Mouse (Mus musculus) kidney, postnatal 0 days (tissue): ENCODE measurements around the gene Amigo1. TPM values are rescaled to one million over a fixed set of nuclear protein-coding genes. Genes with fewer than 3 reads are reported as not detected.

ENCODE experiments used
- ATAC-seq: fragments of 200-750 bp; cut with Nextera tagmentation; replicated peaks from 2 replicates; pipeline ENCODE4 v1.8.0; 2017; ENCODE audit warnings: low read depth, moderate number of reproducible peaks, moderate TSS enrichment, moderate library complexity; ENCODE audit not compliant: low FRiP score
- DNase-seq: peaks from one replicate; pipeline ENCODE4 v3.0.0-alpha.2; 2016; ENCODE audit warnings: low spot score
- H3K27ac ChIP-seq: fragments of 300-500 bp; sonication (generic); 2 replicates; pipeline ENCODE4 v1.5.1; 2014; ENCODE audit warnings: mild to moderate bottlenecking
- H3K27me3 ChIP-seq: fragments of 300-500 bp; sonication (generic); 2 replicates; pipeline ENCODE4 v1.6.1; 2014; ENCODE audit warnings: low read length, mixed read lengths; ENCODE audit not compliant: insufficient read depth
- H3K36me3 ChIP-seq: fragments of 300-500 bp; sonication (generic); 2 replicates; pipeline ENCODE4 v1.6.1; 2014; ENCODE audit warnings: low read length, mixed read lengths; ENCODE audit not compliant: insufficient read depth
- H3K4me1 ChIP-seq: fragments of 300-500 bp; sonication (generic); replicated peaks from 2 replicates; pipeline ENCODE4 v1.6.1; 2014; ENCODE audit warnings: antibody characterized with exemption, low read length, mixed read lengths; ENCODE audit not compliant: insufficient read depth
- H3K4me2 ChIP-seq: fragments of 300-500 bp; sonication (generic); 2 replicates; pipeline ENCODE4 v1.6.1; 2014; ENCODE audit warnings: mild to moderate bottlenecking, low read length, moderate library complexity, mixed read lengths
- H3K4me3 ChIP-seq: fragments of 300-500 bp; sonication (generic); replicated peaks from 2 replicates; pipeline ENCODE4 v1.5.1; 2014; ENCODE audit warnings: low read depth, low read length
- H3K9ac ChIP-seq: fragments of 300-500 bp; sonication (generic); 2 replicates; pipeline ENCODE4 v1.6.1; 2014; ENCODE audit warnings: low read depth, low read length
- H3K9me3 ChIP-seq: fragments of 300-500 bp; sonication (generic); replicated peaks from 2 replicates; pipeline ENCODE4 v1.6.1; 2016; ENCODE audit warnings: low read length, inconsistent platforms, mixed read lengths
- CTCF ChIP-seq: IDR thresholded peaks from 2 replicates; pipeline ENCODE4 v1.5.1; 2016; ENCODE audit warnings: antibody characterized with exemption, low read depth, mild to moderate bottlenecking, moderate library complexity
- WGBS: fragments of 180-500 bp; shearing (Covaris S2); extraction: QIAGEN DNeasy Blood & Tissue Kit; methylation state at CpG from one replicate; pipeline ENCODE4 v1.1.7; 2014; 5-methylcytosine and 5-hydroxymethylcytosine counted together
- polyA plus RNA-seq: library from polyadenylated mRNA; unstranded; fragments of >200 nt; fragmentation: Nextera tagmentation; extraction: Ambion mirVana; gene quantifications from 2 replicates; pipeline ENCODE4 v1.2.1, GENCODE M21; 2015

The Amigo1 gene
- polyA plus RNA-seq, 1 experiment from 2014 or later: 4.2 TPM

DNA sequence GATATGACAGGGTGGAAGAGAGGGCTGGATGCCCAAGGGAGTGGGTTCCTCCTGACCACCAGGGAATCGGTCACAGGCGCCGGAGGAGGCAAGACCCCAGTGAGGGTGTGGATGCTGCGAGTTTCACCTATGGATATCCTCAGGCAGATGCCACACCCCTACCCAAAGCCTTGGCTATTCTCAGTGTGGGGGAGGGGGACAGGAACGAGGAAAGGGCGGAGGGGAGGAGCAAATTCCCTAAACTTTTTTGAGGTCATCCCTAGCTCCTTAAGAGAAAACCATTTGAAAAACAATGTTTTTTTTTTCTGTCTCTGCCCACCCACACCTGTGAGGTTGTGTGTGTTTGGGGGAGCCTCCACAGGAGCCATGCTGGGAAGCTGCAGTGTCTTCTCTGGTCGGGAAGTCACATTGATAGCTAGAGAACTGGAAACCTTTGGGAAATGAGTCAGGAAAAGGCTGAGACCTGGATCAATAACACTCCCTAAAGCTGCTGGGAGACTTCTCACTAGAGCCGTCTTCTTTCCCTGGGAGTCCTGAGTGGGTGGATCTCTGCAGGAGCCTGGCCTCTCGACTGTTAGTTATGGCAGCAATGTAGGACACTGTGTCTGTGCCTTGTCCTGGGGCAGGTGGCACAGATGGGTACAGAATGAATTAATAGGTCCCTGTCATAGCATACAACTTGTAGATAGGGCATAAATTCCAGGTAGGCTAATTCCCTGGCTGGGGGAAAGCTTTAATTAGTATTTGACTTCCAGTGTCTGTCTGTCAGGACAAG, 2.8 kb downstream of the Amigo1 start:
- WGBS: 68% methylated on average over 9 of the region's 9 CpGs
- Histone ChIP-seq H3K27me3 (no peaks in the 10 kb centered on the region), H3K9ac (no peak overlapping the region), H3K36me3 (no peaks in the 10 kb centered on the region), H3K4me2 (no peak overlapping the region), H3K4me1 (peaks cover 8% of the 10 kb centered on the region), H3K27ac (no peak overlapping the region), H3K9me3 (no peaks in the 10 kb centered on the region), H3K4me3 (no peak overlapping the region)
- TF ChIP-seq CTCF: no peak
- ATAC-seq: no peak
- no peak for DNase-seq

DNA sequence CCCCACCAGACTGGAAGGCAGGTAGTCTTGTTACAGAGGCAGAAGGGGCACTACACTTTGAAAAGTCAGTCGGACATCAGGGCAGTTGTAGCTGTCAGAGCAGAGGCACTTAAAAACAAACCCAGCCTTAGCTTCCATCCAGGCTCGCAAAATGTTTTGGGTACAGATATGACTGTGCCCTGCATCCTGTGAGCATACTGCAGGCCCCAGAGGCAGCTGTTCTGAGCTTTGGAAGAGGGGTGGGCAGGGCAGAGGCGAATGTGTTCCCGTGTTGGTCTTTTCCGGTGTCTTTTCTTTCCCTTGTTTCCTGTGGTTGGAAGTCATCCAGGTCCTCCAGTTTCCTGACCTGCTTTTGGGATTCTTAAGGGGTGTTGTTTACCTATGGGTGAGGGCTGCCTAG, 3.8 kb downstream of the Amigo1 start:
- Histone ChIP-seq H3K27me3 (no peaks in the 10 kb centered on the region), H3K4me3 (no peak overlapping the region), H3K27ac (no peak overlapping the region), H3K9me3 (no peaks in the 10 kb centered on the region), H3K4me2 (no peak overlapping the region; the same call in 1 of the 2 replicates), H3K36me3 (no peaks in the 10 kb centered on the region), H3K9ac (no peak overlapping the region), H3K4me1 (peaks cover 10% of the 10 kb centered on the region)
- no peak for DNase-seq
- TF ChIP-seq CTCF: no peak
- 46% methylated on average over 5 of the region's 5 CpGs for WGBS
- ATAC-seq: no peak

DNA sequence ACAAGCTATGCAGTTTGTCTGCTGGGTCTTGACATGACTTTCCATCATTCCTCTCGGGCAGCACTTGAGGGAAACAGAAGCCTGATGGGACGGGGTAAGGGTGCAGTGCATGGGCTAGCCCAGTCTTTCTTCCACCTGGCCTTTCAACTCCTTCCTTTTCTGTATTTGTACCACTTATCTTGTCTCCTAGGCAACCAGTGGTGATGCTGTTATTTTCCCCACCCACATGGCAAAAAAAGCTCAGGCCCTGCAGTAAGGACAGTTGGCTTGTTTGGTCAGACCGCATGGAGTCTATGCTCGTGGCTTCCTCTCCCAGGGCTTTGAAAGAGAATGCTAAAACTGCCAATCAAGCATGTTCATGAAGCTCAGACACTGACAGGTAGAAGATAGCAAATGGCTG, 7.6 kb downstream of the Amigo1 start:
- Histone ChIP-seq H3K27ac (no peak overlapping the region), H3K4me1 (peaks cover 20% of the 10 kb centered on the region; the same call in 1 of the 2 replicates), H3K9ac (no peak overlapping the region), H3K36me3 (0 out of 2 replicates have a peak, but pooled peaks cover 2% of the 10 kb centered on the region), H3K9me3 (no peaks in the 10 kb centered on the region), H3K4me3 (no peak overlapping the region), H3K4me2 (no peak overlapping the region), H3K27me3 (no peaks in the 10 kb centered on the region)
- no peak for DNase-seq
- 59% methylated on average over 4 of the region's 4 CpGs for WGBS
- no peak for ATAC-seq
- no peak for TF ChIP-seq CTCF

DNA sequence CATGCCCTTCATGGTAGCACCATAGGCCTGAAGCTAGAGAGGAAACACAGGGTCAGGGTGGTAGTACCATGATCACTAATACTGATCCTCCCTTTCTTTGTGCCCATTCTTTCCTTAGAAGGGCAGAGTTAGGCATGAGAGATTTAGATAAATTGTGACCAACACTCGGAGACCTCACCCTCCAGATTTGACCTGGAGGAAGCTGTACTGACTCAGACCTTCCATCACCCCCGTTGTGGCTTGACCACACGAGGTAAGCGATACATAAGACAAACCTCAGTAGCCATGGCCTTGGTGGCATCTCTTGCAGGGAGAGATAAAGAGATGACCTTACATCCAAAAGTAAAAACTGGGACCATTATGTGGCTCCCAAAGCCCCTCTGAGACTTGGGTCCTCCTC, 9.2 kb downstream of the Amigo1 start:
- no peak overlapping the region for H3K27ac ChIP-seq
- no peak overlapping the region for H3K4me3 ChIP-seq
- no peak overlapping the region for H3K9ac ChIP-seq
- peaks cover 23% of the 10 kb centered on the region for H3K4me1 ChIP-seq
- TF ChIP-seq CTCF: no peak
- H3K36me3 ChIP-seq: 0 out of 2 replicates have a peak, but pooled peaks cover 2% of the 10 kb centered on the region
- no peaks in the 10 kb centered on the region for H3K9me3 ChIP-seq
- no peak for DNase-seq
- no peak overlapping the region for H3K4me2 ChIP-seq
- 71% methylated on average over 4 of the region's 4 CpGs for WGBS
- no peaks in the 10 kb centered on the region for H3K27me3 ChIP-seq
- no peak for ATAC-seq

DNA sequence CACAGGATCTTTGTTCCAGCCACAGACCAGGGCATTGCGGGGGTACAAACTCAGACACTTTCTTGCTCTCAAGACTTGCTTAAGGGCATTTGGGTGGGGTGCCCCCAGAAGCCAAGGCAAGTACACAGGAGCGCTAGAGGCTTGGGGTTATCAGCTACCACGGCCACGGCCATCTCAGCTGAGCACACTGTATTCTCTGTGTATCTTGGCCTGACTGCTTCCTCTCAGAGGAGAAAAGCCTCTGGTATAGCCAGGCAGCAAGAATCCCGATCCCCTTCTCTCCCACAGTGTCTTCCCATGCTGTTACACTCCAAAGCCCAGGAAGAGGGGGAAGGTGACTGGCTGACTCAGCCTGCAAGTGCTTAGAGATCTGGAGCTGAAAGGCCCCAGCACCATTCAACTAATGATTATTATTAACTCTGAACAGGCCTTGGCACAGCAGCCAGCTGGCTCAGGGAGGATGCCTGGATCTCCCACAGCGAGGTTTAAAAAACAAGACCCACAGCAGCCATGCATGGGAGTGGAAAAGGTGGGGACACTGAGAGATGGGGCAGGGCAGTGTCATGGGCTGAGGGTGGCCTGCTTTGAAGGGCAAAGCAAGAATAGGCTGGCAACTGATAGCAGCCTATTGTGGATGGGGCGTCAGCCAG, 9.9 kb downstream of the Amigo1 start:
- no peak overlapping the region; the same call in 1 of the 2 replicates for H3K4me2 ChIP-seq
- H3K36me3 ChIP-seq: 0 out of 2 replicates have a peak, but pooled peaks cover 2% of the 10 kb centered on the region
- H3K27me3 ChIP-seq: no peaks in the 10 kb centered on the region
- DNase-seq (no peak), ATAC-seq (no peak)
- TF ChIP-seq CTCF: no peak
- peaks cover 23% of the 10 kb centered on the region for H3K4me1 ChIP-seq
- no peak overlapping the region for H3K4me3 ChIP-seq
- H3K27ac ChIP-seq: no peak overlapping the region
- 66% methylated on average over 7 of the region's 7 CpGs for WGBS
- H3K9me3 ChIP-seq: no peaks in the 10 kb centered on the region
- H3K9ac ChIP-seq: no peak overlapping the region

DNA sequence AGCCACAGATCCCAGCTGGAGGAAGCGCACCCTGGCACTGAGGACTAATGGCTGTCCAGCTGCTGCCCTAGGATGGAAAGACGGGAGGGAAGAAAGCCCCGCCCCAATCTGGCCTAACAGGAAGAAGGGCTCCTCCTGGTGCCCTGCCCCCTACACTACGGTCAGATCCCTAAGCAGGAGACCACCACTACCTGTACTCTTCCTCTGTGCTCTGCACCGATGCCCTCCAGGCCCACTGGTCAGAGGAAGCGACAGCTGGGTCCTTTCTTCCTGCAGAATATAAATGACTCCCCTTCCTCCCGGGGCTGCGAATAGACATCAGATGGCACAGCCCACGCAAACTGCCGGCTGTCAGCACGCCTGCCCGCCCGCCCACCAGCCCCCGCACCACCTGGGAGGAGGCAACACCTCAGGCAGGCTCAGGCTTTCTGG, 10.9 kb downstream of the Amigo1 start:
- peak; percentile 44 for ATAC-seq
- no peaks in the 10 kb centered on the region for H3K9me3 ChIP-seq
- DNase-seq: peak; percentile 86
- no peak overlapping the region for H3K4me3 ChIP-seq
- peak overlapping the region; percentile 32; the same call in 1 of the 2 replicates for H3K9ac ChIP-seq
- H3K36me3 ChIP-seq: 0 out of 2 replicates have a peak, but pooled peaks cover 2% of the 10 kb centered on the region
- H3K27ac ChIP-seq: no peak overlapping the region
- H3K4me1 ChIP-seq: peaks cover 23% of the 10 kb centered on the region
- H3K27me3 ChIP-seq: no peaks in the 10 kb centered on the region
- 5% methylated on average over 14 of the region's 14 CpGs for WGBS
- peak; percentile 52 for TF ChIP-seq CTCF
- peak overlapping the region; percentile 41 for H3K4me2 ChIP-seq
